Mouse (Mus musculus): ENCODE results near the gene Cdkn1c. TPM values are rescaled to one million over a fixed set of nuclear protein-coding genes. Genes with fewer than 3 reads are reported as not detected.

Cdkn1c gene
- polyA plus RNA-seq (2015; fragmentation: Nextera tagmentation; extraction: Ambion mirVana): 1,694 and 1,933 TPM in 2 replicates

DNA sequence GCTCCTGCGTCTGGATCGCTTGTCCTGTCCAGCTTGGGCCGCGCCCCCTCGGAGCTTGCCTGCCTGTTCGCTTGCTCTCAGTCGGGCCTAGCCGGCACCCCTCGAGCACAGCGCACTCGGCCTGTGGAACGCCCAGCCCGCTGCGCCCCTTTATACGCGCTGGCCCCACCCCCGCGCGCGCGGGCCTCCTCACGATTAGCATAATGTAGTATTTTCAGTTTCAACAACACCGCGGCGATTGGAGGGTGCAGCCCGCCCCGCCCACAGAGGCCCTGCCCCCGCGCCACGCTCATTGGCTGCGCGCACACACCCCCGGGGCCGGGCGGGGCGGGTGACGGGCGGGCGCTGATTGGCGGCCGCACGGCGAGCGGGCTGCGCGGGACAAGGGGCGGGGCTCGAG, at the start of gene Cdkn1c:
Cdkn1c (minus strand) TSS at position 177 of the 400 bp plus-strand sequence.
- H3K36me3 ChIP-seq: no peaks in the 10 kb centered on the region
- peak; percentile 86 for ATAC-seq (ENCODE audit: insufficient number of reproducible peaks, low FRiP score, low TSS enrichment, low read depth)
- H3K9ac ChIP-seq: peak within 1 kb of the TSS; percentile 50
- peak within 1 kb of the TSS; percentile 51 for H3K4me2 ChIP-seq (replicated peaks)
- H3K4me1 ChIP-seq: peaks cover 40% of the 10 kb centered on the region
- H3K4me3 ChIP-seq (replicated peaks): peak within 1 kb of the TSS; percentile 55
- H3K27ac ChIP-seq (replicated peaks): peak within 1 kb of the TSS; percentile 81
- 39% methylated on average over 48 of the region's 48 CpGs for whole genome bisulfite sequencing
- peaks cover 20% of the 10 kb centered on the region for H3K9me3 ChIP-seq (replicated peaks)
- H3K27me3 ChIP-seq: no peaks in the 10 kb centered on the region

DNA sequence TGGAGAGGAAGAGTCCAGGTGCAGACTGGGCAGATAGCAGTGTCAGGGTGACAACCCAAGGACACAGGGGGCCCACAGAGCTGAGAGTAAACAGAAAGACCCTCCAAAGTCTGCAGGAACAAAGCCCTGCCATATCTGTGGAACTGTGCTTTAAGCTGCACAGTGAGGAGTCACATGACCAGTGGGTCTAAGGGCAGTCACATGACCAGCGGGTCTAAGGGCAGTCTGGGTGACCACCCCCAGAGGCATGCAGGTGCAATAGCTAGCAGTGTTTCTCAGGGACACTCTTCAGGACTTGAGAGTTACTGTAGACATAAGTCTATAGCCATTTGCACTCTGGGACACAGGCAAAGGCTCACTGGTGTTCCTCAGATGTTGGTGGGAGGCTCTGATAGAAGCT, 48.7 kb upstream of the Cdkn1c start:
- no peak for ATAC-seq (ENCODE audit: insufficient number of reproducible peaks, low FRiP score, low TSS enrichment, low read depth)
- Histone ChIP-seq H3K36me3 (peaks cover 16% of the 10 kb centered on the region), H3K9ac (no peak overlapping the region), H3K27ac (replicated peaks) (no peak overlapping the region), H3K4me1 (no peaks in the 10 kb centered on the region), H3K4me3 (replicated peaks) (no peak overlapping the region), H3K4me2 (replicated peaks) (no peak overlapping the region), H3K27me3 (no peaks in the 10 kb centered on the region), H3K9me3 (replicated peaks) (no peaks in the 10 kb centered on the region)
- WGBS: 80% methylated on average over 1 of the region's 1 CpGs

DNA sequence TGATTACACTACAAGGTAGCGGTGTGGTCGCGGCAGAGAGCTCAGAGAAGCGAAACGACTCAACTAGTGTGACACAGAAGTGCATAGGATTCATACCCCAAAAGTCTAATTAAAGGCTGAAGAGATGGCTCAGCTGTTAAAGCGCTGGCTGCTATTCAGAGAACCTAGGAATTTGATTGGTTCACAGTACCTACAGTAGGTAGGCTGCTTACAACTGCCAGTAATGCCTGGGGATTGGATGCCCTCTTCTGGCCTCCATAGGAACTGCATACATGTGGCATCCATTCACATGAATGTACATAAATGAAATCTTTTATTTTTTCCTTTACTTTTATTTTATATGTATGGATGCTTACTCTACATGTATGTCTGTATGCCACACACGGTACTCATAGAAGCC, 45.8 kb upstream of the Cdkn1c start:
- ATAC-seq (ENCODE audit: insufficient number of reproducible peaks, low FRiP score, low TSS enrichment, low read depth): no peak
- Histone ChIP-seq H3K9me3 (replicated peaks) (no peaks in the 10 kb centered on the region), H3K4me3 (replicated peaks) (no peak overlapping the region), H3K4me1 (peaks cover 13% of the 10 kb centered on the region), H3K36me3 (no peaks in the 10 kb centered on the region), H3K27me3 (peaks cover 26% of the 10 kb centered on the region), H3K9ac (no peak overlapping the region), H3K4me2 (replicated peaks) (no peak overlapping the region), H3K27ac (replicated peaks) (no peak overlapping the region)
- 29% methylated on average over 7 of the region's 7 CpGs for WGBS

DNA sequence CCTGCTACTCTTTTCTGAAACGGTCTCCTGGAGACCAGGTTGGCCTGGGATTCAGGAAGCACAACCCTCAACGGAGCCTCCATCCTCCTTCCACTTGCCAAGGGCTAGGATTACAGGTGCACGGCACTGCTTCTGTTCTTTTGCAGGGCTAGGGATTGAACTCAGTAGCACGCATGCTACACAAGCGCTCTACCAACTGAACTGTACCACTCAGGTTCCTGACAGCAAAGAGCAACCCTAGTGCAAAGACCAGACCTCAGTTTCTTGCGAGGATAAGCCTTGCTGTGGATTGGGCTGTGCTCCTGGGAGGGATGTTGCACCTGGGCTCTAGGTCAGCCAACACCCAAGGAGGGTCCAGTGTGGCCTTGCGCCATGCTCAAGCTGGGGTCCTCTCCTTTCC, 45.4 kb upstream of the Cdkn1c start:
- no peak overlapping the region for H3K27ac ChIP-seq (replicated peaks)
- no peak overlapping the region for H3K9ac ChIP-seq
- no peak for ATAC-seq (ENCODE audit: insufficient number of reproducible peaks, low FRiP score, low TSS enrichment, low read depth)
- WGBS: 65% methylated on average over 7 of the region's 7 CpGs
- peaks cover 30% of the 10 kb centered on the region for H3K27me3 ChIP-seq
- H3K4me1 ChIP-seq: peaks cover 16% of the 10 kb centered on the region
- no peaks in the 10 kb centered on the region for H3K36me3 ChIP-seq
- no peak overlapping the region for H3K4me2 ChIP-seq (replicated peaks)
- H3K4me3 ChIP-seq (replicated peaks): no peak overlapping the region
- H3K9me3 ChIP-seq (replicated peaks): no peaks in the 10 kb centered on the region

DNA sequence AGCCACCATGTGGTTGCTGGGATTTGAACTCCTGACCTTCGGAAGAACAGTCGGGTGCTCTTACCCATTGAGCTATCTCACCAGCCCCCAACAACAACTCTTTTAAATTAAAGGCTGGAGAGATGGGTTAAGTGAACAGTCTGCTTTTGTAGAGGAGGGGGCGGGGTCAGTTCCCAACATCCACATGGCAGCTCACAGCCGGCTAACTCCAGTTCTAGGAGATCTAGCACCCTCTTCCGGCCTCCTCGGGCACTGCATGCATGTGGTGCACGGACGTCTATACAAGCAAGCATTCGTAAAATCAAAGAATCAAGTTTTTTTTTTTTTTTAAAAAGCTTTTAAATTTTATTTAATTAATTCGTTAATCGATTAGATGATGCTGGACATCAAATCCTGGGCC, 45.0 kb upstream of the Cdkn1c start:
- no peak overlapping the region for H3K4me2 ChIP-seq (replicated peaks)
- no peak overlapping the region for H3K27ac ChIP-seq (replicated peaks)
- peaks cover 16% of the 10 kb centered on the region for H3K4me1 ChIP-seq
- ATAC-seq (ENCODE audit: insufficient number of reproducible peaks, low FRiP score, low TSS enrichment, low read depth): no peak
- no peaks in the 10 kb centered on the region for H3K9me3 ChIP-seq (replicated peaks)
- no peak overlapping the region for H3K9ac ChIP-seq
- no peaks in the 10 kb centered on the region for H3K36me3 ChIP-seq
- H3K27me3 ChIP-seq: peaks cover 35% of the 10 kb centered on the region
- WGBS: 22% methylated on average over 11 of the region's 11 CpGs
- H3K4me3 ChIP-seq (replicated peaks): no peak overlapping the region

DNA sequence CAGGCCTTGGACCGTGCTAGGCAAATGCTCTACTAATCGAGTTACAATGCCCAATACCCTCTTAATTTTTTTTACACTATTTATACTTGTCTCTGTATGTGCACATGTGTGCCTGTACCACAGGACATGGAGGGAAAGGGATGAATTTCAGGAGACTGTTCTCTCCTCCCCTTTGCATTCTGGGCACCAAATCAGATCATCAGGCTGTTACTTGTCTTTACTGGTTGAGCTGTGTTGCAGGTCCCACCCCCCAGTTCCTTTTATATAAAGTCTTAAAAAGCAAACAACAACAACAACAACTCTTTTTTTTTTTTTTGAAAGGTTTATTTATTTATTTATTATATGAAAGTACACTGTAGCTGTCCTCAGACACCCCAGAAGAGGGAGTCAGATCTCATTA, 44.6 kb upstream of the Cdkn1c start:
- H3K9ac ChIP-seq: no peak overlapping the region
- H3K27ac ChIP-seq (replicated peaks): no peak overlapping the region
- no peaks in the 10 kb centered on the region for H3K36me3 ChIP-seq
- no peak overlapping the region for H3K4me2 ChIP-seq (replicated peaks)
- 80% methylated on average over 2 of the region's 2 CpGs for WGBS
- H3K27me3 ChIP-seq: peaks cover 39% of the 10 kb centered on the region
- no peak overlapping the region for H3K4me3 ChIP-seq (replicated peaks)
- peaks cover 16% of the 10 kb centered on the region for H3K4me1 ChIP-seq
- no peak for ATAC-seq (ENCODE audit: insufficient number of reproducible peaks, low FRiP score, low TSS enrichment, low read depth)
- no peaks in the 10 kb centered on the region for H3K9me3 ChIP-seq (replicated peaks)

DNA sequence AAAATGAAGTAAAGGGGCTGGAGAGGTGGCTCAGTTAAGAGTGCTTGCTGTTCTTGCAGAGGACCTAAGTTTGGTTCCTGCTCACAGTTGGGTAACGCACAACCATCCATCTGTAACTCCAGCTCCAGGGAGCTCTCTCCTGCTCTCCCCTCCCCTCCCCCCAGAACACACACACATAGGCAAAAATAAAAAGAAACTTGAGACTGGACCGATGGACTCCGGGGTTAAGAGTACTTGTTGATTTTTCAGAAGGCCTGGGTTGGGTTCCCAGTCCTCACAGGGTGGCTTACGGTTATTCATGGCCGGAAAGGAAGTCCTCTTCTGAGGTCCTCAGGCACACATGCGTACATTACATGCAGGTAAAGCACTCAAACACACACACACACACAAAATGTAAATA, 43.1 kb upstream of the Cdkn1c start:
- no peak for ATAC-seq (ENCODE audit: insufficient number of reproducible peaks, low FRiP score, low TSS enrichment, low read depth)
- H3K4me3 ChIP-seq (replicated peaks): no peak overlapping the region
- H3K27me3 ChIP-seq: peaks cover 45% of the 10 kb centered on the region
- no peak overlapping the region for H3K9ac ChIP-seq
- H3K9me3 ChIP-seq (replicated peaks): no peaks in the 10 kb centered on the region
- H3K4me1 ChIP-seq: peaks cover 16% of the 10 kb centered on the region
- H3K4me2 ChIP-seq (replicated peaks): no peak overlapping the region
- 78% methylated on average over 6 of the region's 6 CpGs for WGBS
- no peak overlapping the region for H3K27ac ChIP-seq (replicated peaks)
- H3K36me3 ChIP-seq: no peaks in the 10 kb centered on the region

DNA sequence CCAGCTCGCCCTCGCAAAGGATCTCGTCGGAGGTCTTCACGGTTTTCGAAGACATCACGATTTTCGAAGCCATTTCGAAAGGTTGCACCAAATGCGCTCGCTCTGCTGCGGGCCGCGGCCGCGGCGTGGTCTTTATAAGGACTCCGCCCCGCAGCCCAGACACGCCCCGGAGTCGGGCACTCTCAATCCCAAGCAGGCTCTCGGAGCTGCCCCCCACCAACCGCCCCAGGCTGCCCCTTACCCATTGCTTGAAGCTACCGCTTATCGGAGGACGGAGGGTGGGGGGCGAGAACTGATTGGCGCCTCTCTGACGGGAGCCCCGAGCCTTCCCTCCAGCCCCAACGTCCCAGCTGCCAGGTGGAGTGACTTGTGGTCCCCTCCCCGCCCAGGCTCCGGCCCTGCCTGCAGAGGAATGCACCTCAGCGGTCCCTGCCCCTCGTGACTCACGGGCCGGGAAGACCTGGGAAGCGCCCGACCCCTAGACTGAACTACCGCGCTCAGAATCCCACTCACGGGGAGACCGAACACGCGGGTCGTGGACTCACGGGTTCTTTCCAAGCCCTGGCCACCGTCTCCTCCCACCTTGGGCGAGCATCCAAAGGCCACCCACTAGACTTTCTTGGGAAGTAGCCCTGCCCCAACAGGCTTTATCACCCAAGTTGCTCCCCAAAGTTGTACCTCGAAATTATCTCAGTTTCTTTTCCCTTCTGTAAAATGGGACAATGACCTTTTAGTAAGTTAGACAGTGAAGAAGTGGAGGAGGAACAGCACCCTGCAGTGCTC, 41.8 kb upstream of the Cdkn1c start, which contains the start of gene Phlda2:
Phlda2 (minus strand) TSS at position 733 of the 783 bp plus-strand sequence.
- no peak for ATAC-seq (ENCODE audit: insufficient number of reproducible peaks, low FRiP score, low TSS enrichment, low read depth)
- Histone ChIP-seq H3K4me3 (replicated peaks) (peak within 1 kb of the TSS; percentile 48), H3K4me1 (peaks cover 16% of the 10 kb centered on the region), H3K27me3 (peaks cover 45% of the 10 kb centered on the region), H3K27ac (replicated peaks) (no peak within 1 kb of the TSS), H3K9ac (0 out of 2 replicates have a peak within 1 kb of the TSS, but pooled peaks have one; percentile 18), H3K36me3 (no peaks in the 10 kb centered on the region), H3K4me2 (replicated peaks) (peak within 1 kb of the TSS; percentile 74), H3K9me3 (replicated peaks) (no peaks in the 10 kb centered on the region)
- WGBS: 4% methylated on average over 51 of the region's 51 CpGs

DNA sequence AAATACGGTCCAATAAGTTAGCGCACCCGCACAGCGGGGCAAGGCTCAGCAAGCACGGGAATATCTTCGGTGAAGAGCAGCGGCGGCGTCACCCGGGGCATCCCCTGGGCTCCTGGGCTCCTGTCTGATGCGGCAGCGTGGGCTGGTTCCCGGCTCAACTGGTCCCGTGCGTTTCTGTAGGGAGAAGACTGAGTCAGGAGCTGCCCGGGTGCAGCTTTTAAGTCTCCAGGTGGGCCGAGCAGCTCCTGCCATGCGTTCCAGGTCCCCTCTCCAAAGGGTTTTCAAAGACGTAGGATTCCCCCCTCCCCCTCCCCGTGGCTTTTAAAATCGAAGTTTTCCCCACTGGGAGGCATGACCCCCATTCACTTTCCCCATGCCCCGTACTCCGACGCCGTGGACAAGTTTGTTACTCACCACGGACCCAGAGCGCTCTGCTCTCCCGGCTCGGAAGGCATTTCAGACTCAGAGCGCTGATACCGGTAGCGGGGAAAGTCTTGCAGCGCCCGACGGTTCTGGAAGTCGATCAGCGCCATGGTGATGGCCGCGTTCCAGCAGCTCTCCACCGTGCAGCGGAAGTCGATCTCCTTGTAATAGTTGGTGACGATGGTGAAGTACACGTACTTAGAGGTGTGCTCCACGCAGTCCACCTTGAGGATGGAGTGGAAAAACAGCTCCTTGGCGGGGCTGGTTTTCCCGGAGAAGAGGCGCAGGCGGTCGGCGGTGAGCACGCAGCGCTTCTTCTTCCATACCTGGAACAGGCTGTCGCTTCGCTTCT, 41.0 kb upstream of the Cdkn1c start:
- Histone ChIP-seq H3K9ac (0 out of 2 replicates have a peak overlapping the region, but pooled peaks have one; percentile 18), H3K4me2 (replicated peaks) (peak overlapping the region; percentile 74), H3K27ac (replicated peaks) (no peak overlapping the region), H3K27me3 (peaks cover 45% of the 10 kb centered on the region), H3K4me1 (peaks cover 16% of the 10 kb centered on the region), H3K36me3 (no peaks in the 10 kb centered on the region), H3K4me3 (replicated peaks) (peak overlapping the region; percentile 48), H3K9me3 (replicated peaks) (no peaks in the 10 kb centered on the region)
- ATAC-seq (ENCODE audit: insufficient number of reproducible peaks, low FRiP score, low TSS enrichment, low read depth): no peak
- 3% methylated on average over 55 of the region's 55 CpGs for WGBS

DNA sequence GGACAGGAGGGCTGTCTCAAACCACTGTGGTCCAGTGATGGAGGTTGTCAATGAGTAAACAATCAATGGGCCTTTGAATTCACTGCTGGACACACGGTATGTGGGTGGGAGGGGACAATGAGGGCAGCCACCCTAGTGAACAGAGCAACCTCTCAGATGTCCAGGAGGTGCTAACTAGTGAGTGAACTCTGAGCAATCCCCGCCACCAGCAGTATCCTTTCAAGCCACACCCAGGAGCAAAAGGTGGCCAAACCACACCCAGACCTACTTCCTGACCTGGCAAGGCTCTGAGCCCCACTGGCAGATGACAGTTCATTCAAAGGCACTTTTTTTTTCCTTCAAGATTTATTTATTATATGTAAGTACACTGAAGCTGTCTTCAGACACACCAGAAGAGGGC, 40.1 kb upstream of the Cdkn1c start:
- Histone ChIP-seq H3K4me2 (replicated peaks) (0 out of 2 replicates have a peak overlapping the region, but pooled peaks have one; percentile 74), H3K4me3 (replicated peaks) (no peak overlapping the region), H3K27me3 (peaks cover 45% of the 10 kb centered on the region), H3K9ac (no peak overlapping the region), H3K9me3 (replicated peaks) (no peaks in the 10 kb centered on the region), H3K36me3 (no peaks in the 10 kb centered on the region), H3K27ac (replicated peaks) (no peak overlapping the region), H3K4me1 (peaks cover 16% of the 10 kb centered on the region)
- WGBS: 43% methylated on average over 2 of the region's 2 CpGs
- no peak for ATAC-seq (ENCODE audit: insufficient number of reproducible peaks, low FRiP score, low TSS enrichment, low read depth)

DNA sequence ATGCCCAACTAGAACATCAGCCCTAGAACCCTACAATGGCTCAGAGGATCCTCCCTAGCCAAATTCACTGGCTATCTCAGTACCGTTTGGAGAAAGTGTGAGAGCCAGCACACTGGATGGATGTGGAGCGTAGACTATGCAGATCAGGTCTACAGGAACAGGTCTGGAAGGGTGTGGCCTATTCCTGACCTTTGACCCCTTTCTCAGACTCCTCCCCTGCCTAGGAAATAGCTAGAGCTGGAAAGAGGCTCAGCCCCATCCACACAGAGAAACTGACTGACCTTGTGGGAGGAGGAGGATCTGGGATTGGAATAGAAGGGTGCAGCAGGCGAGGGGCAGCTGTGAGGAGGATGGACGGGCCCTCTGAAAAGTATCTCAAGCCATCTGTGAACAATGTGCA, 37.7 kb upstream of the Cdkn1c start:
- Histone ChIP-seq H3K4me2 (replicated peaks) (no peak overlapping the region), H3K9me3 (replicated peaks) (no peaks in the 10 kb centered on the region), H3K27me3 (peaks cover 38% of the 10 kb centered on the region), H3K4me1 (peaks cover 16% of the 10 kb centered on the region), H3K9ac (no peak overlapping the region), H3K27ac (replicated peaks) (no peak overlapping the region), H3K36me3 (no peaks in the 10 kb centered on the region), H3K4me3 (replicated peaks) (no peak overlapping the region)
- ATAC-seq (ENCODE audit: insufficient number of reproducible peaks, low FRiP score, low TSS enrichment, low read depth): no peak
- WGBS: 81% methylated on average over 4 of the region's 4 CpGs
